Mouse (Mus musculus): ENCODE measurements around the gene Iqgap1.

DNA sequence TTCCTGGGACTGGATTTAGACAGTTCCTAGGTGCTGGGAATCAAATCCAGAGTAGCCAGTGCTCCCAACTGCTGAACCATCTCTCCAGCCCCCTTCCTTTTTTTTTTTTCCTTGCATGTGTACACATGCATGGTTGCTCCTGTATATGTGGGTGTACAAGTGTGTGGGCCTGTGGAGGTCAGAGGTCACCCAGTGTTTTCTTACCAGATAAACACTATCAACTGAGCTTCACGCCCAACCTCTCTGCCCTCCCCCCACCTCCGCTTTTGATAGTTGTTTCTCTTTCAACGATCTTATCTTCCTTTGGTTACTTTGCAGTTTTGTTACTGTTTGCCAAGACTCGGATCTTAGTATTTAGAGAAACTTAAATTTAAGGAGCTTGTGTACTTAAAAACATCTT, 128.9 kb downstream of the Iqgap1 start:
- TF ChIP-seq CTCF (IDR thresholded peaks at IDR 0.05; ENCODE audit: low read depth, low read length) (no peak), POLR2A (IDR thresholded peaks at IDR 0.05; ENCODE audit: insufficient read depth, low read length) (no peak), EP300 (IDR thresholded peaks at IDR 0.05; ENCODE audit: insufficient read depth, low read depth, low read length) (no peak)
